Mouse (Mus musculus): ENCODE results near the gene Slc25a10.

GRCm38 (mm10) chr11:120519738-120520137 is 28.1 kb downstream of the Slc25a10 start:
- TF ChIP-seq POLR2A (IDR thresholded peaks at IDR 0.05; ENCODE audit: borderline replicate concordance, extremely low read depth, insufficient read depth, insufficient read length, poor library complexity, severe bottlenecking) (no peak), CTCF (IDR thresholded peaks at IDR 0.05; ENCODE audit: borderline replicate concordance, extremely low read depth, insufficient read depth, insufficient read length) (no peak)
